Mouse (Mus musculus) brown adipose tissue, adult 24 weeks (tissue): ENCODE measurements around the gene Tmem259. TPM values are rescaled to one million over a fixed set of nuclear protein-coding genes. Genes with fewer than 3 reads are reported as not detected.
A peak's percentile ranks its signal among the peaks of the same experiment; 100 is the strongest.
"Not testable (repeated sequence)": the region's sequence is repeated elsewhere in the genome, so short reads cannot be mapped to it uniquely, and the experiment has no call there.

ENCODE experiments used
- H3K27ac ChIP-seq: fragments of 200-500 bp; replicated peaks from 2 replicates; pipeline ENCODE4 v1.5.1; 2012; ENCODE audit warnings: low read depth, mild to moderate bottlenecking, low read length
- H3K4me1 ChIP-seq: fragments of 200-500 bp; 2 replicates; pipeline ENCODE4 v1.6.1; 2012; ENCODE audit warnings: low read length, mixed read lengths; ENCODE audit not compliant: control insufficient read depth, insufficient read depth, insufficient read length
- H3K4me3 ChIP-seq: fragments of 200-500 bp; 2 replicates; pipeline ENCODE4 v1.5.1; 2012; ENCODE audit warnings: low read depth, mild to moderate bottlenecking, low read length, moderate library complexity; ENCODE audit not compliant: insufficient read depth
- polyA plus RNA-seq: library from polyadenylated mRNA; stranded (reverse); fragments of >200 nt; gene quantifications from 2 replicates; pipeline ENCODE4 v1.2.4, GENCODE M21; 2012; ENCODE audit not compliant: missing spikeins, insufficient read depth, insufficient read length

The Tmem259 gene
- polyA plus RNA-seq, 1 experiment, result 69.8 TPM

DNA sequence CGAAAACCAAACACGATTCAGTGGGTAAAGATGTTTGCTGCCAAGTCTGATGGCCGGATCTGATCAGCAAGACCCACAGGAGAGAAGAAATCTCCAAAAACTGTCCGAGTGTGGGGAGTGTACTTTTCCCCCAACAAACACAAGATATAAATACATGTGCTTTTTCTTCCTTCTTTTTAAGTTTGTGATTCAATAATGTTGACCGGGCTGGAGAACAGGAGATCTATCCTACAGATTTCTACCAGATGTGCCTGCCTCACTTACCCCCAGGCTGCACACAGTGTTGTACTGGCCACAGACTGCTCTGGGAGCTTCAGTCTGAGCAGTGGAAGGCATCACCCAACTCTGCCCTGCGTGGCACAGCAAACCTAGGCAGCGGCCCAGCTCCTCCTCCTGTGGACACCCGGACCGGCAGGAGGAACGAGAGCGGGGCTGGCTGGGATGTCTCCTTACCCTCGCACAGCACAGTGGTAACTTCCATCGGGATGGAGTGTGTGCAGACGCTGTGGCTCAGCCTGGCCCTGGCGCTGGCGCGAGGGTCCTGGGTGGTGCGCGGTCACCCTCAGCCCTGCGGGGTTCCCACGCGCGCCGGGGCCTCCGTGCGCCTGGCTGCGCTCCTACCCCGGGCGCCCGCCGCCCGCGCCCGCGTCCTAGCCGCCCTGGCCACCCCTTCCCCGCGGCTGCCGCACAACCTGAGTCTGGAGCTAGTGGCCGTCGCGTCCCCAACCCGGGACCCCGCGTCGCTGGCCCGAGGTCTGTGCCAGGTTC is 13.5 kb downstream of the Tmem259 start, which contains the start of gene Grin3b:
Gene Grin3b, plus strand, starts transcription at position 301 of the 768 bp plus-strand sequence.
- H3K4me1 ChIP-seq, result no peaks in the 10 kb centered on the region
- H3K27ac ChIP-seq, result no peak within 1 kb of the TSS

GRCm38 (mm10) chr10:79969124-79969568 is 15.0 kb downstream of the Tmem259 start:
- no peak overlapping the region for H3K27ac ChIP-seq
- no peak overlapping the region for H3K4me3 ChIP-seq
- no peaks in the 10 kb centered on the region for H3K4me1 ChIP-seq

More for the DNA sequence above, 13.5 kb downstream of the Tmem259 start, which contains the start of gene Grin3b:
- H3K4me3 ChIP-seq, result no peak within 1 kb of the TSS

- H3K4me1 ChIP-seq, result no peaks in the 10 kb centered on the region
- H3K4me3 ChIP-seq, result no peak overlapping the region
- H3K27ac ChIP-seq, result no peak overlapping the region
These were observed 15.9 kb downstream of the Tmem259 start for GRCm38 (mm10) chr10:79968181-79968580.

GRCm38 (mm10) chr10:79966886-79967400 is 17.2 kb downstream of the Tmem259 start:
- no peak overlapping the region for H3K4me3 ChIP-seq
- H3K4me1 ChIP-seq, result no peaks in the 10 kb centered on the region
- no peak overlapping the region for H3K27ac ChIP-seq

- Histone ChIP-seq H3K27ac (no peak overlapping the region), H3K4me3 (no peak overlapping the region), H3K4me1 (no peaks in the 10 kb centered on the region)
These were observed 18.8 kb downstream of the Tmem259 start for GRCm38 (mm10) chr10:79965325-79965724.

DNA sequence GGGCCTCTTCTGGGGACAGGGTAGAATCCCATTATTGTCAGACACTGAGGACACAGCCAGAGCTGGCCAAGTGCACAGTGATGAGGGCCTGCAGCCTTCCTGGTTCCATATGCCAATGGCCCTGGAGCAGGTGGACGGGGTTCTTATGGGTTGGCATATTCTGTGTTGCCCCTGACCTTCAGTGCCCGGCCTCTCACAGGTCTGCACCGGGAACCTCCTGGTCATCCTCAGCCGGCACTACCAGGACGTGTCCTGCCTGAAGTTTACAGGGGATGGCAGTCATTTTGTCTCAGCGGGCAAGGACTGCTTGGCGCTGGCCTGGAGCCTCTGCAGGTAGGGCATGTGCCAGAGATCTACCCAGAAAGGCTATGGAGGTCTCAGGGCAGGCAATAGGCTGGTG is 19.4 kb downstream of the Tmem259 start:
- H3K4me3 ChIP-seq, result no peak overlapping the region
- H3K27ac ChIP-seq, result no peak overlapping the region
- H3K4me1 ChIP-seq, result no peaks in the 10 kb centered on the region

- Histone ChIP-seq H3K27ac (no peak overlapping the region), H3K4me1 (no peaks in the 10 kb centered on the region)
These were observed 23.3 kb downstream of the Tmem259 start for GRCm38 (mm10) chr10:79960671-79961294.

DNA sequence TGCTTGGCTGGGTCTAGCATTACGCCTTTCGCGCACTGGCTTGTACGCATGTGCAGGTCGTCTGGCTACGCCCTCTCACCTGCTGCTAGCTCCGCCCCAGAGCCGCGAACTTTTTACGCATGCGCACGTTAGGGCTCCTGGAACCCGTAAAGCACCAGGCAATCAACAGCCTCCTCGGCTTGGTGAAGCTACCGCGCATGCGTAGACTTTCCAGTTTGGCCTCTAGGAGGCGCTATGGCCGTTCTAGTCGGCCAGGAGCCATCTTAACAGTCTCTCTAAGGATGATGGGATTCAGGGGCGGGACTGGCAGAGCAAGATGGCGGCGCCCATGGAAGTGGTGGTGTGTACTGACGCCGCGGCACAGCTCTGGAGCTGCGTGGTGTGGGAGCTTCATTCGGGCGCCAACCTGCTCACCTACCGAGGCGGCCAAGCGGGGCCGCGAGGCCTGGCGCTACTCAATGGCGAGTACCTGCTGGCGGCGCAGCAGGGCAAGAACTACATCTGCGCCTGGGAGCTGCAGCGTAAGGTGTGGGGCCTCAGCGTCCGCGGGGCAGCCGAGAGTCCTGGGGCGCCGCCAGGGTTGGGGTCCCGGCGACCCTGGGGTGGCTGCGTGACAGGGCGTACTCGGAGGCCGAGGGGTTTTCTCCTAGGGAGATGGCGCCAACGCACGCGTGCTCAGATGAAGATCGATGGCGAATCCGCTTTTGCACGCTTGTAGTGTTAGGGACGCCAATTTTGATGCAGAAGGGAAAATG is 24.1 kb downstream of the Tmem259 start, which contains the start of gene Wdr18:
Gene Wdr18, plus strand, starts transcription at position 306 of the 755 bp plus-strand sequence.
- Histone ChIP-seq H3K4me3 (peak within 1 kb of the TSS; percentile 76), H3K27ac (no peak within 1 kb of the TSS; the same call in 1 of the 2 replicates), H3K4me1 (no peaks in the 10 kb centered on the region)

More at GRCm38 (mm10) chr10:79960671-79961294, 23.3 kb downstream of the Tmem259 start:
- peak overlapping the region; percentile 76 for H3K4me3 ChIP-seq

DNA sequence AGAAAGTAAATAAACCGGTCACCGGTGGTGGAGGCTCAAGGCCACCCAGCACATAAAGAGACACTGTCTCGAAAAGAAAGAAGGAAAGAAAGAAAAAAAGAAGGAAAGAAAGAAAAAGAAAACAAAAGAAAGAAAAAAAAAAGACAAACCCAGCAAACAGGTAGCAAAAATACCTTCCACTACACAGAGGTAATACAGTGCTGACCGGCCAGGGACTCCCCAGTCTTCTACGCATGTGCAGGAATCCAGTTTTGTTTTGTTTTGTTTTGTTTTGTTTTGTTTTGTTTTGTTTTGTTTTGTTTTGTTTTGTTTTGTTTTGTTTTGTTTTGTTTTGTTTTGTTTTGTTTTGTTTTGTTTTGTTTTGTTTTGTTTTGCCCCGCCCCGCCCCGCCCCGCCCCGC is 24.7 kb downstream of the Tmem259 start:
- H3K4me3 ChIP-seq, H3K4me1 ChIP-seq, H3K27ac ChIP-seq: not testable (repeated sequence)

- peak overlapping the region; percentile 21; the same call in 1 of the 2 replicates for H3K4me3 ChIP-seq
- no peaks in the 10 kb centered on the region for H3K4me1 ChIP-seq
- no peak overlapping the region for H3K27ac ChIP-seq
These were observed 25.9 kb downstream of the Tmem259 start for GRCm38 (mm10) chr10:79958140-79958816.

DNA sequence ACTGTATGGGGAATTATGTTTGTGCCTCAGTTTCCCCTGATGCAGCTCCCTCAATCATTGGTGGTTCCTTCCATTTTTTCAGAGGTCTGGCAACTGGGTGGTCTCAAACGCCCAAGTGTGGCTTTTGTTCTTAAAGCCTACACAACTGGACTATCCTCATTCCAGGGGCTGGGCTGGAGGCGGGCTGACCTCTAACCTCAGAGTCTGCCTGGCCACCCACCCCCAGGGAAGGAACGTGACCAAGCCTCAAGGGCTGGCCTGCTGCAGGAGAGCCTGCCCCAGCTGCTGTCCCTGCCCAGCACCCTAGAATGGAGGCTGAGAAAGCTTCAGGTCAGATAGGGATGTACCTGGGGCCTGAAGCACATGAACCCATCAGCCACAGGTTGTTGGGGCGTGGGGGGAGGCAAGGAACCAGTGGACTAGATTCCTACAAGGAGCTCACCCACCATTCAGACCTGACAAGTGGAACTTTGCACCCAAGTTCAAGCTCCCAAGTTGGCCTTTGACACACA is 27.4 kb downstream of the Tmem259 start:
- Histone ChIP-seq H3K4me3 (no peak overlapping the region), H3K27ac (no peak overlapping the region), H3K4me1 (no peaks in the 10 kb centered on the region)

DNA sequence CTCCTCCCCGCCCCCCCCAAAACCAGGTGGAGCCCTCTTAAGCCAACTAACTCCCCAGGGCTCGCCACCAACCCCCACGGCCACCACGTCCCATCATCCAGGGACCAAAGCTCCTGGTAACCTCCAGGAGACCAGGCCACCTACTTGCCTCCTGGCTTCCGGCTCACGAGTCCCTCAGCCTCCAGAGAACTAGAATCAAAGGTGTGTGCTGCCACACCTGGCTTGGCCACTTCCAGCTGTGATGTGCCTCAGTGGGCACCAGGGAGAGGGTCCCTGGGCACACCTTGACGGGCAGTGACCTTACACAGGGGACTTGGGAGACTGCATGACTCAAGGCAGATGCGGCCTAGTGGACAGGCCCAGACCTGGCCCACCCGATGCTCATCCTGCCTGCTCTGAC is 28.4 kb downstream of the Tmem259 start:
- Histone ChIP-seq H3K4me1 (no peaks in the 10 kb centered on the region), H3K4me3 (no peak overlapping the region), H3K27ac (no peak overlapping the region)

DNA sequence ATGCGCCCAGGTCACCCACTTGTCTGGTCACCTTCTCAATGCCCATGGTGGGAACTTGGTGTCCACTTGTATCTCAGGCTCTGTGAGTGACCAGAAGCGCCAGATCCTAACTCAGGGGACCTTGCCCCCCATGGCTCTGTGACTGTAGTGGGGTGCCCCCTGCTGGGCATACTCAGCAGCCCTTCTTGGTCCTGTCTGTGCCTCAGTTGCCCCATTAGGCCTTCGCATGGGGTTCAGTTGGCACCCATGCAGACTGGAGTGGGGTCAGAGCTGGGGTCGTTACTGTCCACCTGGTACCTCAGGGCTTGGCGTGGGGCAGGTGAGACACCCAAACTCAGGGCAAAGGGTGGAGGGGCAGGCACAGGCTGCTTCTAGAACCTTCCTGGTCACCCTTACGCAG is 30.2 kb downstream of the Tmem259 start:
- no peak overlapping the region for H3K4me3 ChIP-seq
- H3K27ac ChIP-seq, result no peak overlapping the region
- no peaks in the 10 kb centered on the region for H3K4me1 ChIP-seq

DNA sequence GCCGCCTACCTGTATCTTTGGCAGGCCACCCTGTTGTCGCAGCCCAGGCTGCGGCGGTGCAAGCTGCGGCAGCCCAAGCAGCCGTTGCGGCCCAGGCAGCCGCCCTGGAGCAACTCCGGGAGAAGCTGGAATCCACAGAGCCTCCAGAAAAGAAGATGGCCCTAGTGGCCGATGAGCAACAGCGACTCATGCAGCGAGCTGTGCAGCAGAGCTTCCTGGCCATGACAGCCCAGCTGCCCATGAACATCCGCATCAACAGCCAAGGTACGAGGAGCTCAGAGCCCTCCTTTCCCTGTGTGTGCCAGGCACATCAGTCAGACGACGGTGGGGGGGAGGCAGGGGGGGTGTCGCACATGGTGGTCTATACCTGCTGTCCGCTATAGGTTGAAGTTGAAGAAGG is 33.5 kb downstream of the Tmem259 start:
- H3K4me3 ChIP-seq, result no peak overlapping the region
- H3K4me1 ChIP-seq, result no peaks in the 10 kb centered on the region
- no peak overlapping the region for H3K27ac ChIP-seq
